Mouse (Mus musculus) c-Kit-positive CD71-positive TER-119-negative erythroid progenitor cells, embryonic 14.5 days (primary cell): ENCODE results near the gene Tas2r130.
"Not testable (repeated sequence)": the region's sequence is repeated elsewhere in the genome, so short reads cannot be mapped to it uniquely, and the experiment has no call there.

Experiments used
- DNase-seq: peaks from one replicate; pipeline ENCODE4 v3.0.0-alpha.2; 2013; ENCODE audit warnings: low read depth

The Tas2r130 gene

GRCm38 (mm10) chr6:131630812-131631211, at the start of gene Tas2r130:
TSS of gene Tas2r130 (minus strand) at chr6:131630912.
- DNase-seq, result no peak

DNA sequence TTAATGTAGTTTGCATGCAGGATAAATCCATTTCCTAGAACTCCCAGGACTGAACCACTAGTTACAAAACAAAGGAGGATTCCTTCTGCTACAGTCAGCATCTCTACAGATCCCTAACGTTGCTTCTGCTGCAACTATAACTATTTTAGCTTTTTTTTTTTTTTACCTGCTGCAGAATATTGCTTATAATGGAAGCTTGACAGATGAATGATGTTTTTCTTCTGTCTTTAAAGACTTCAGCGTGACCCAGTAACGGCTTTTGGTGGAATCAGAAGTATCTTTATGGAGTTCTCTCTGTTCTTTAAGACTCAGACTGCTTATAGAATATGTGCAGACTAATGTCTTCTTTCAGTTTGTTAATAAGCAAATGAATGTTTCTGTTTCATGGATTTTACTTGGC, 48.1 kb upstream of the Tas2r130 start, which contains the start of gene Tas2r106:
TSS of gene Tas2r106 (minus strand) at position 101 of the 400 bp plus-strand sequence.
- DNase-seq, result no peak

- DNase-seq, result no peak
Measured at GRCm38 (mm10) chr6:131660049-131660448, 29.3 kb upstream of the Tas2r130 start, which contains the start of gene Tas2r107. TSS of gene Tas2r107 (minus strand) at chr6:131660149.

GRCm38 (mm10) chr6:131609956-131610355, 20.8 kb downstream of the Tas2r130 start:
- not testable (repeated sequence) for DNase-seq

DNA sequence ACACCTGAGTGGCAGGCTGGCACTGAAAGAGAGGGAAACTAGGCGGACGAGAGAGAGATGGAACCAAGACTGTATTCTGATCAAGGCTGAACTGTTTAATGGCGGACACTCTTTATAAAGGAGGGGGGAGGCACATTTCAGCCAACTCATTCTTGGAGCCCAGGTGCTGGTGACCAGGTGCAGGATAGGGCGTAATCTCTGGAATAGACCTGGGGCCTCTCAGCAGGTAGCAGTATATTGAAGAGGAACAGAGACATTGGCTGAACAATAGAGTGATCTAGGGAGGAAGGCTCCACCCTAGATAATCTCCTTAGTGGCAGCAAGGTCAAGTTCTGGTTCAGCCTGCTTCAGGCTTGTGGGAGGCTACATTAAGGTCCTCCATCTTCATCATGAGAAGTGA, 25.9 kb downstream of the Tas2r130 start:
- DNase-seq, result no peak
